Mouse (Mus musculus) forebrain, embryonic 16.5 days (tissue): ENCODE results near the gene Magt1. TPM values are rescaled to one million over a fixed set of nuclear protein-coding genes. Genes with fewer than 3 reads are reported as not detected.
"Not testable (repeated sequence)": the region's sequence is repeated elsewhere in the genome, so short reads cannot be mapped to it uniquely, and the experiment has no call there.

Experiments used
- ATAC-seq: fragments of 200-750 bp; cut with Nextera tagmentation; 2 replicates; pipeline ENCODE4 v1.8.0; 2017; ENCODE audit warnings: mild to moderate bottlenecking, moderate library complexity
- H3K27ac ChIP-seq: fragments of 300-500 bp; sonication (generic); 2 replicates; pipeline ENCODE4 v1.5.1; 2014; ENCODE audit warnings: low read length, control low read depth
- H3K27me3 ChIP-seq: fragments of 300-500 bp; sonication (generic); replicated peaks from 2 replicates; pipeline ENCODE4 v1.6.1; 2014; ENCODE audit warnings: low read length; ENCODE audit not compliant: control insufficient read depth, insufficient read depth
- H3K36me3 ChIP-seq: fragments of 300-500 bp; sonication (generic); 2 replicates; pipeline ENCODE4 v1.6.1; 2014; ENCODE audit not compliant: control insufficient read depth, insufficient read depth
- H3K4me1 ChIP-seq: fragments of 300-500 bp; sonication (generic); replicated peaks from 2 replicates; pipeline ENCODE4 v1.6.1; 2014; ENCODE audit warnings: low read length; ENCODE audit not compliant: control insufficient read depth, insufficient read depth
- H3K4me2 ChIP-seq: fragments of 300-500 bp; sonication (generic); 2 replicates; pipeline ENCODE4 v1.6.1; 2014; ENCODE audit warnings: mild to moderate bottlenecking, low read length, control low read depth
- H3K4me3 ChIP-seq: fragments of 300-500 bp; sonication (generic); replicated peaks from 2 replicates; pipeline ENCODE4 v1.5.1; 2014; ENCODE audit warnings: mild to moderate bottlenecking, low read length, control low read depth
- H3K9ac ChIP-seq: fragments of 300-500 bp; sonication (generic); replicated peaks from 2 replicates; pipeline ENCODE4 v1.6.1; 2014; ENCODE audit warnings: low read depth, low read length, control low read depth
- H3K9me3 ChIP-seq: fragments of 300-500 bp; sonication (generic); 2 replicates; pipeline ENCODE4 v1.6.1; 2016; ENCODE audit warnings: low read length; ENCODE audit not compliant: control insufficient read depth
- WGBS: fragments of 180-500 bp; shearing (Covaris S2); extraction: QIAGEN DNeasy Blood & Tissue Kit; methylation state at CpG from one replicate; pipeline ENCODE4 v1.1.7; 2014; 5-methylcytosine and 5-hydroxymethylcytosine counted together
- polyA plus RNA-seq: library from polyadenylated mRNA; unstranded; fragments of >200 nt; fragmentation: Nextera tagmentation; extraction: Ambion mirVana; gene quantifications from 2 replicates; pipeline ENCODE4 v1.2.1, GENCODE M21; 2015

Magt1 gene
- polyA plus RNA-seq, 1 experiment from 2014 or later, result 22.6 TPM

- Histone ChIP-seq H3K9me3 (no peaks in the 10 kb centered on the region), H3K4me3 (peak within 1 kb of the TSS; percentile 69), H3K36me3 (no peaks in the 10 kb centered on the region), H3K27me3 (no peaks in the 10 kb centered on the region), H3K4me1 (peaks cover 14% of the 10 kb centered on the region), H3K9ac (peak within 1 kb of the TSS; percentile 93), H3K27ac (peak within 1 kb of the TSS; percentile 95), H3K4me2 (peak within 1 kb of the TSS; percentile 58)
- 20% methylated on average over 42 of the region's 42 CpGs for WGBS
- ATAC-seq, result peak; percentile 95
Measured at GRCm38 (mm10) chrX:105928861-105929477, 82.7 kb downstream of the Magt1 start, which contains the start of gene Atrx. TSS of gene Atrx (minus strand) at chrX:105929403.

- H3K4me1 ChIP-seq, result peaks cover 14% of the 10 kb centered on the region
- H3K4me2 ChIP-seq, result peak overlapping the region; percentile 58
- 24% methylated on average over 45 of the region's 69 CpGs for WGBS
- no peaks in the 10 kb centered on the region for H3K9me3 ChIP-seq
- H3K27ac ChIP-seq, result peak overlapping the region; percentile 95
- peak; percentile 50 for ATAC-seq
- H3K4me3 ChIP-seq, result peak overlapping the region; percentile 69
- H3K36me3 ChIP-seq, result no peaks in the 10 kb centered on the region
- H3K27me3 ChIP-seq, result no peaks in the 10 kb centered on the region
- peak overlapping the region; percentile 93 for H3K9ac ChIP-seq
Measured at GRCm38 (mm10) chrX:105927941-105928860, 83.5 kb downstream of the Magt1 start.

- Histone ChIP-seq H3K27ac (no peak overlapping the region), H3K4me2 (peak overlapping the region; percentile 58), H3K9ac (no peak overlapping the region), H3K27me3 (no peaks in the 10 kb centered on the region), H3K36me3 (no peaks in the 10 kb centered on the region), H3K9me3 (no peaks in the 10 kb centered on the region), H3K4me3 (no peak overlapping the region), H3K4me1 (peaks cover 14% of the 10 kb centered on the region)
- ATAC-seq, result no peak
- 76% methylated on average over 12 of the region's 12 CpGs for WGBS
Measured at GRCm38 (mm10) chrX:105926121-105926735, 85.5 kb downstream of the Magt1 start.

GRCm38 (mm10) chrX:105924326-105925070 lies 87.2 kb downstream of the Magt1 start:
- no peak overlapping the region for H3K27ac ChIP-seq

GRCm38 (mm10) chrX:105923896-105924295 lies 87.8 kb downstream of the Magt1 start:
- Histone ChIP-seq H3K9ac (no peak overlapping the region), H3K4me1 (peaks cover 14% of the 10 kb centered on the region), H3K4me3 (no peak overlapping the region), H3K9me3 (no peaks in the 10 kb centered on the region), H3K27me3 (no peaks in the 10 kb centered on the region), H3K4me2 (no peak overlapping the region), H3K36me3 (no peaks in the 10 kb centered on the region), H3K27ac (no peak overlapping the region)
- WGBS, result 57% methylated on average over 1 of the region's 1 CpGs
- no peak for ATAC-seq

More at GRCm38 (mm10) chrX:105924326-105925070, 87.2 kb downstream of the Magt1 start:
- H3K36me3 ChIP-seq, result no peaks in the 10 kb centered on the region
- H3K9ac ChIP-seq, result no peak overlapping the region
- 87% methylated on average over 5 of the region's 5 CpGs for WGBS
- no peak for ATAC-seq
- H3K4me3 ChIP-seq, result no peak overlapping the region
- H3K9me3 ChIP-seq, result no peaks in the 10 kb centered on the region
- peaks cover 14% of the 10 kb centered on the region for H3K4me1 ChIP-seq
- H3K27me3 ChIP-seq, result no peaks in the 10 kb centered on the region
- H3K4me2 ChIP-seq, result no peak overlapping the region

GRCm38 (mm10) chrX:105922986-105923385 lies 88.7 kb downstream of the Magt1 start:
- not testable (repeated sequence) for H3K36me3 ChIP-seq, H3K4me3 ChIP-seq, ATAC-seq, H3K9ac ChIP-seq, H3K27ac ChIP-seq, H3K4me2 ChIP-seq, H3K9me3 ChIP-seq, H3K27me3 ChIP-seq
- WGBS, result 95% methylated on average over 7 of the region's 7 CpGs
- peaks cover 14% of the 10 kb centered on the region for H3K4me1 ChIP-seq

- peaks cover 5% of the 10 kb centered on the region for H3K4me1 ChIP-seq
- no peak overlapping the region for H3K27ac ChIP-seq
- 89% methylated on average over 2 of the region's 2 CpGs for WGBS
- H3K9ac ChIP-seq, result no peak overlapping the region
- no peak overlapping the region for H3K4me2 ChIP-seq
- no peaks in the 10 kb centered on the region for H3K9me3 ChIP-seq
- no peaks in the 10 kb centered on the region for H3K27me3 ChIP-seq
- no peak for ATAC-seq
- no peak overlapping the region for H3K4me3 ChIP-seq
- no peaks in the 10 kb centered on the region for H3K36me3 ChIP-seq
Measured at GRCm38 (mm10) chrX:105921421-105921820, 90.3 kb downstream of the Magt1 start.
